Mouse (Mus musculus): ENCODE results near the gene Gcnt4.

DNA sequence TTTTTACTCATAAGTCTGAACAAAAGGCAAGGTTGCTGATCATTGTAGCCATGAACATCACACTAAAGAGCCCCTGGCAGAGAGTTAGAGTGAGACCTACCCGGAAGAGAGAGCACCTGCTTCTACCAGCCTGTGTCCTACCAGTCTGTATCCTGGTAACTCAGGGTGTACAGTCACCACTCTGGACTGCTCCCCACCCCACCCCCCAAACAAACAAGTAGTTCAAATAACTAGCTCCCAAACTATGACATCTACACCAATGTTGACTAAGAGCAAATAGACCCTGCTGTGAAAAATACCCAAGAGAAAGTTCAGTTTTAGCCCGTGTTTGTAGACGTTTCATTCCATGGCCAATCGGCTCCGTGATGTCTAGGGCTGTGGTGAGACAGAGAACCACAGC, 38.3 kb downstream of the Gcnt4 start:
- TF ChIP-seq POLR2A (IDR thresholded peaks at IDR 0.05; ENCODE audit: borderline replicate concordance, extremely low read depth, insufficient read depth, insufficient read length, poor library complexity, severe bottlenecking) (no peak), CTCF (IDR thresholded peaks at IDR 0.05; ENCODE audit: borderline replicate concordance, extremely low read depth, insufficient read depth, insufficient read length) (no peak)

Measured in brain, embryonic 14.5 days (tissue).